Mouse (Mus musculus) central nervous system, embryonic 18 days (tissue): ENCODE data around the gene Gm3839. TPM values are rescaled to one million over a fixed set of nuclear protein-coding genes. Genes with fewer than 3 reads are reported as not detected.

Source experiments
- polyA plus RNA-seq: library from polyadenylated mRNA; depleted of rRNA; stranded (reverse); fragments of >200 nt; gene quantifications from 2 replicates; pipeline ENCODE4 v1.2.3, GENCODE M21; 2012; rRNA removed

Gene Gm3839
- polyA plus RNA-seq = 0.37 and 0.40 TPM in 2 replicates

GRCm38 (mm10) chr14:11356626-11357025, at the start of gene Gm3839:
TSS of gene Gm3839 (minus strand) at chr14:11356726.

Other genes starting within 250 kb of the Gm3839 start
- 6.2 and 7.0 TPM in 2 replicates for gene Fhit, start 194.7 kb downstream of the Gm3839 start, polyA plus RNA-seq
- gene Ptprg, start 196.8 kb upstream of the Gm3839 start, polyA plus RNA-seq = 29.7 and 33.0 TPM in 2 replicates